Mouse (Mus musculus) ES-Bruce4 (cell line): Measurements from ENCODE around the gene St3gal3.

Experiments
- CTCF ChIP-seq: IDR thresholded peaks from one replicate; pipeline ENCODE4 v1.8.1; 2011; ENCODE audit warnings: low read depth, low read length
- EP300 ChIP-seq: IDR thresholded peaks from 2 replicates; pipeline ENCODE4 v1.6.1; 2011; ENCODE audit warnings: low read depth, low read length; ENCODE audit not compliant: insufficient read depth
- POLR2A ChIP-seq: IDR thresholded peaks from one replicate; pipeline ENCODE4 v1.8.1; 2011; ENCODE audit warnings: low read length; ENCODE audit not compliant: insufficient read depth

DNA sequence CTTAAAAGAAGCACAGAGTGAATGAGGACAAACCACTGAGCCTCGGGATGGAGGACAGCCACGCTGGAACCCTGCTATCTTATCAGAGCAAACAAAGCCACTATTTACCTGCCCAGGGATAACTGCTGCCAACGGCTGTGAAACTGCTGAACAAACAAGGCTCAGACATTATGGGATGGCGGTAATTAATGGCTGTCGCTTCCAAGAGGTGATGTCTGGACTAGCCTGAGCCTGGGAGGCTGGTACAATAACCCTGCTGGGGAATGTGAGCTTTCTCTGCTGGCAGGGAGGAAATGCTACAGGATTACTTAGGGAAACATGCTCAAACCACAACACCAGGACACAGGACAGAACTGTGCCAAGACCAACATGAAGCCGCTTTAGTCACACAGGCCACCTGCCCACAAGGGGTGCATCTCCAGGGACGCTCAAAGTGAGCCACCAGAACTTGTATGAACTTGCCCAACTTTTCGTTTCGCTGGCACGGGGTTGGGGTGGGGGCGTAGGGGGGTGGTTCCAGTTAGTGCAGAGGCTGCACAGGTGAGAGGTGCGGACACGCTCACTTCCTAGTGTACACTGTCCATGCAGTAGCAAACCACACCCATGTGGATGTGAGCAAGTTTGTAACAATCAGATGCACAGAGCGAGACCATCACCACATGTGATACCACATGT lies 11.5 kb downstream of the St3gal3 start:
- no peak for TF ChIP-seq CTCF
- TF ChIP-seq EP300 = no peak
- no peak for TF ChIP-seq POLR2A
